Mouse (Mus musculus) right cerebral cortex, adult 18-20 months (tissue): ENCODE results near the gene Tmem259.

Source experiments
- DNase-seq: peaks from one replicate; pipeline ENCODE4 v3.0.0; 2022; ENCODE audit warnings: mixed read lengths

Gene Tmem259

DNA sequence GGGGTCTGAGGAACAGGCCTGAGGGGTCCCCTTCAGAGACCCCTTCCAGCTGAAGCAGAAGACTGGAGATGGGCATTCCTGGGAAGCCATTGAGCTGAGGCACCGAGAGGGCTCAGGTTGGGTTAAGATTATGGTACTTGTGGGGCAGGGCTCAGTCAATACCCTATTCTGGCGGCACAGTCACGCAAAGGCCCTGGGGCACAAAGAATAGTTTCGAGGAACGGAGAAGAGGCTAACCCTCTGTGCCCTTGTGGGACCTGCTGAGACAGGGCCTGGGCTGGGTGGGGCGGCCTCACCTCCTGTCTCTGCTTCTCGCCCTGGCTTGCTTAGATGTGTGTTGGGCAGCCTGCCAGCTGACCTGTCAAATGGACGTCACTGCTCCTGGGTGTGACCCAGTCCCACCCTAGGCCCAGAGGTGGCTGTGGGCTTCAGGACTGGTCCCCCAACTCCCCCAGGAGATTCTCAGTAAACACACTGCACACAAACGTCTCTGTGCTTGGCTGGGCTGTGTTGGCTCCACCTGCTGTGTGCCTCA is 50.9 kb downstream of the Tmem259 start:
- DNase-seq = no peak

DNA sequence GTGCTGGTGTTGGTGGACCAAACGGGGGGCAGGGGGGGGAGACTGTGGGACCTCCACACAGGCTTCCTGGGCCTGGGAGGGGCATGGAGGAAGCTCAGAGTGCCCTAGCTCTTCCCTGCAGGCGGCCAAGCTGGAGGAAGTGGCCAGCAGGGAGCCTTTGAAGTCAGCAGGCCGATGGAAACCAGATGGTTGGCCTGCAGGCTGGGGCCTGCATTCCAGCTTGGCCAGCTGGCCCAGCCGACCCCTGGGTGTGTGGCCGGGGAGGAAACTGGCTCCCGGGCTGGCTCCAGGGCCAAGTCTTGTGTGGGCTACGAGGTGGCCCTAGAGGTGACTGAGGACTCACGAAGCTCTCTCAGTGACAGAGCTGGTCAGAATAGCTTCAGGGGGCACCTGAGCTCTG is 51.4 kb downstream of the Tmem259 start:
- peak; percentile 46 for DNase-seq

DNA sequence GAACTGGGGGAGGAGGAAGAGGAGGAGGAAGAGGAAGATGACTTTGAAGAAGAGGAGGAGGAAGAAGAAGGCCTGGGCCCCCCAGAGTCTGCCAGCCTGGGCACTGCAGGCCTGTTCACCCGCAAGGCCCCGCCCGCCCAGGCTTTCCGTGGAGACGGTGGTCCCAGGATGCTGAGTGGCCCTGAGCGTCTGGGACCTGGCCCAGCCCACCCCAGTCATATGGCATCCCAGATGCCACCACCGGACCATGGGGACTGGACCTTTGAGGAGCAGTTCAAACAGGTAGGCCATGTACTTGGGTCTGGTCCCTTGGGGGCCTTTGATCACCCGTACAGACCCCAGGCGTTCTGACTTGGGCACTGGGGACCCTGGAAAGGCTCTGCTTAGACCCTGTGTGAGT is 52.3 kb downstream of the Tmem259 start:
- no peak for DNase-seq

DNA sequence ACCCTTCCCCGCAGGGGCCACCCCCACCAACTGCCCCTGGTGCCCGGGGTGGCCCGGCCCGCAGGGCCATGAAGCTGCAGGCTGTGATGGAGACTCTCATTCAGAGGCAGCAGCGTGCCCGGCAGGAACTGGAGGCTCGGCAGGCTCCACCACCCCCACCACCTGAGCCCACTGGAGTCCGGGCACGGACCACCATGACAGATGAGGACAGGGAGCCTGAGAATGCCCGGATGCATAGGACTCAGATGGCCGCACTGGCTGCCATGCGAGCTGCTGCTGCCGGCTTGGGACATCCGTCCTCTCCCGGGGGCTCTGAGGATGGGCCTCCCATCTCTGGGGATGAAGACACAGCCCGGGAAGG is 53.3 kb downstream of the Tmem259 start:
- DNase-seq = no peak

DNA sequence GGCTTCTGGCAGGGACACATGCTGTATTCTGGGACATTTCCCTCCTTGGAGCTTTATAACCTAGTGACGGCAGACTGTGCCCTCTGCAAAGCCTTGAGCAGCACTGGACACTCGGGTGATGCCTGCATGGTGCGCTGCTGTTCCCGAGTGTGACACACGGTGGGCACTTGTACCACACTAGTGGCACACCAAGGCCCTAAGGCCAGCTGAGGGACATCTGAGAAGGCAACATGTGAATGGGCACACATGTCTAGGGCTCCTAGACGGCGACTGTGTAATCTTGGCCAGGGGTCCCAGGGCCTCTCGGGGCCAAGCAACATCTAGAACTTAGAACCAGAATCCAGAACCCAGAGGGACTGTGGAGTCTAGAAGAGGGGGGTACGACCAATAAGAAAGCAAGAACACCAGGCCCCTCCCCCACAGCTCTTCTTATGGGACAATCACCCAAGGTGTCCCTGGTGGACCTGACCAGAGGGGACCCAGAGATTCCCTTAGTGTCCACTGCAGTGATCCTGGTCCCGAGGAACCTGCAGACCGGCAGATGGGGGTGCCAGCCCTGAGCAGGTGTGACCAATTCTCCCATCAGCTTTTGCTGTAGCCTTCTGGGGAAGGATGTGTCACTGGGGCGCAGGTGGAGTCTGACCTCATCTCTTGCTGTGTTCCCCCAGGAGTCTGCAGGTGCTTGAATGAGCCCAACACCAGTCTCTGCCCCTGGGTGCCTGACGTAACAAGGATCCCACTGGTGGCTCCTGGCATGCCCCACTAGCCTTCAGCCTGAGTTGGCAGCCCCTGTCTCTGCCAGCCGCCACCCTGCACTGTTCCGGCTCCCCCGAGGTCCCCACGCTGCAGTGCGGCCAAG is 53.9 kb downstream of the Tmem259 start:
- DNase-seq = no peak

DNA sequence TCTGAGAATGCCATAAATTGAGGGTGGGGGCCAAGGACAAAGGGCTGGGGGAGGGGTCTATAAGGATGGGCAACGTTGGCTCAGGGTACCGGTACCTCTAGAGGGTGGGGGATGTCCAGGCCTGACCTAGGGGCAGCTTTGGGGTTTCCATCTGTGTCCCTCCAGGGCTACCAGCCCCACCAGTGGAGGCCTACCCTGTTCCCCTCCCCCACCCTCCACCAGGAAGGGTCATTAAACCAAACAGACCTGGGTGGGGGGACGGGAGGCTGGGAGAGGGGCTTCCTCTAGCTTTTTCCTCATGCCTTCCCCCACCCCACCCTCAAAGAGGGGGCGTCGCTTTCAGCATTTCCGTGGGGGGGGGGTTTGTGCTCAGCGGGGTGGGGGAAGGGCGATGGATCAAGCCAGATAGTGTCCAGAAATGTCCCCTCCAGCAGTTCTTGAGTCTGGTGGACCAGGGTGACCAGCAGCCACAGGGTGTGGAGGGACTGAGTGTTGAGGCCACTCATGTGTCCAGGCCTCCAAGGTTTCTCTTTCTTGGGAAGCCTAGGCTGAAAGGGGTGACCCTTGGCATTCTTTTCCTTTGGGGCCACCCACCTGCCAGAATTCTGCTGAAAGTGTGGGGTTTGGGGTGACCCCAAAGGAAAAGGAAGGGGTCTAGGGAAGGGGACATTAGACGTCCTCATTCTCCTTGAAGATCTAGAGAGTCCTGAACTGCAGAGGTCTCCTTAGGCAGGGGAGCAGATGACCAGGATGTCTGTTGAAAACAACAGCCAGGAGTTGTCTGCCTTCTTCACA is 55.0 kb downstream of the Tmem259 start:
- no peak for DNase-seq

DNA sequence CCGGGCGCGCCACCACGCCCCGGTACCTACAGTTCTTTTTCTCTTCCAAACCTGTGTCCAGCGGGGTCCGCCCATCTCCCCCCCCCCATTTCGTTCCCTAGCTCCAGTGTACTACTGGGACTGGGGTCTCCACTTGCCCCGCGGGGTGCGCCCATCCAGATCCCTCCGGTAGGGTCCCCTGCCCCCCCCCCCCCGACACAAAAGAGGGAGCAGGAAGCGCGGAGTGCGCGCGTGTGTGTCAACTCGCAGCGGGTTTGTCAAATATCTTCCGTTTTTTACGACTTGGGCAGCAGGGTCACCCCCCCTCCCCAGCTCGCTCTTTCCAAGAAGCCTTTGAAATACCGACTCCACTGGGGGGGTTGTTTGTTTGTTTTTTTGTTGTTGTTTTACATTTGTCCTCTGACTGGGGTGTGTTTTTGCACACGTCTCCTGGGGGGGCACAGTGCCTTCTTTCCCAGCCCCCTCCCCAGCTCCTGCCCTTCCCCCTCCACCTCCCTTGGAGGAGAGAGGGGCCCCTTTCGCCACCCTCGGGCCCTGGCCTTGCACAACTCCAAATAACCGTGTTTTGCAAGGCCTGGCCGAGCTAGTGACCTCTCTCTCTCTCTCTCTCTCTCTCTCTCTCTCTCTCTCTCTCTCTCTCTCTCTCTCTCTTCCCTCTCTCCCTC is 56.0 kb downstream of the Tmem259 start:
- DNase-seq = no peak

DNA sequence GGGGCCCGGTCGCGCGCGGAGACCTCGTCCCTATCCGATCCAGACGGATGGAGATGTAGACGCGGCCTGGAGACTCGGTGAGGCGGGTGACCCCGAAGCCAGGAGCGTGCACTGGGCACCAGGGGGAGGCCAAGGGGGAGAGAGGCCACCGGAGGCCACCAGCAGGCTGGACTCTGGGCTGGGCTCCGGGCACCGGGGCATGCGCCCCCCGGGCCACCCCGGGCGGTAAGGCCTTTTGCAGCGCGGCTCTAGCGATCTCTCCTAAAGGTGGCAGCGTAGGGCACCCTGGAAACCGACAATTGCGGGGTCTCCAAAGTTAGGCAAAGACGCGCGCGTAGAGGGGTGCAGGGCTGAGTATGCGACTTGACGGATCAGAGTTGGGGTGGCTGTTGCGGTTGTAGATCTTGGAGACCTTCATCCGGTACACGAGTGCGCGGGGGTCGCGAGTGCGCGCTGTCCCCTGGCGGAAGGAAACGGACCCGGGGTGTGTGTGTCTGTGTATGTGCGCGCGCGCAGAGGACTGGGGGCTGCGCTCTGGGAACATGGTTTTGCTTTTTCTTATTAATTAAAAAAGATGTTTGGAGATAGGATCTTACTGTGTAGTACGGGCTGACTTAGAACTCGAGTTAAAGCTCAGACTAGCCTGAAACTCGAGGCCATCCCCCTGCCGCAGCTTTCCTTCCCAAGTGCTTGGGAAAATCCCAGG is 56.7 kb downstream of the Tmem259 start:
- DNase-seq = peak; percentile 57

DNA sequence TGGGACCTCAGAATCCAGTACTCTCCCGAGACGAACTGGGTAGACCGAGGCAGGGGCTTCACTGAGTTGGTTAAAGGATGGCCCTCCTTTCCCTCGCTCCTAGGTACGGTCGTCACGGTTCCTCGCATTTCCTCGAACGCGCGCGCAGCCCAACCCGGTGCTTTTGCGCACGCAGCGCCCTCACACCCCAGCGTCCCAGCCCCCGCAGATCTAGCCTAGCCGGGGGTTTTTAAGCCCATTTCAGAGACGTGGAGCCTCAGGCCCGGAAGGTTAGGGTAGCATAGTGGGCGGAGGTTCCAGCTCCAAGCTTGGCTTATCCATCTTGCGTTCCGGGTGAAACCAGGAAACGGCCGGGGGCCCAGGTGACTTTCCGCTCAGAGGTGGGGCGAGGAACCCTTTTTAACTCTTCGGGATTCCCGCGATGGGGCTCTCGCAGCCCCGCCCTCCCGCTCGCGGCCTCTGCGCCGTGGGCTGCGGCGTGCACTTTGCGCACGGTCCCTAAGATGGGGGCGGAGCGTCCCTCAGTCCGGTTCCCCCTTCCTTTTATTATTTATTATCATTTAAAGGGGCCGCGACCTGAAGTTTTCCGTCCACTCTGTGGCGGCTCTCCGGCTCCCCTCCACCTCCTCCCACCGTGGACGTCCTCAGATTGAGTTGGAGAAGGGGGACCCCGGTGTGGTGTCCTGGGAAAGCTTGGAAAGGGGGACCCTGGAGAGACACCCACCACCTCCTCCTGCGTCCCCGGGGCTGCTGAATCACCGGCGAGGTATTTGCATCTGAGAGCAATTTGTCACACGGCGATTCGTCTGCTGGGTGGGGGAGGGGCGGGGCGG is 57.4 kb downstream of the Tmem259 start, which contains the start of gene Arid3a:
Arid3a (plus strand) TSS at position 553 of the 833 bp plus-strand sequence.
- peak; percentile 91 for DNase-seq

DNA sequence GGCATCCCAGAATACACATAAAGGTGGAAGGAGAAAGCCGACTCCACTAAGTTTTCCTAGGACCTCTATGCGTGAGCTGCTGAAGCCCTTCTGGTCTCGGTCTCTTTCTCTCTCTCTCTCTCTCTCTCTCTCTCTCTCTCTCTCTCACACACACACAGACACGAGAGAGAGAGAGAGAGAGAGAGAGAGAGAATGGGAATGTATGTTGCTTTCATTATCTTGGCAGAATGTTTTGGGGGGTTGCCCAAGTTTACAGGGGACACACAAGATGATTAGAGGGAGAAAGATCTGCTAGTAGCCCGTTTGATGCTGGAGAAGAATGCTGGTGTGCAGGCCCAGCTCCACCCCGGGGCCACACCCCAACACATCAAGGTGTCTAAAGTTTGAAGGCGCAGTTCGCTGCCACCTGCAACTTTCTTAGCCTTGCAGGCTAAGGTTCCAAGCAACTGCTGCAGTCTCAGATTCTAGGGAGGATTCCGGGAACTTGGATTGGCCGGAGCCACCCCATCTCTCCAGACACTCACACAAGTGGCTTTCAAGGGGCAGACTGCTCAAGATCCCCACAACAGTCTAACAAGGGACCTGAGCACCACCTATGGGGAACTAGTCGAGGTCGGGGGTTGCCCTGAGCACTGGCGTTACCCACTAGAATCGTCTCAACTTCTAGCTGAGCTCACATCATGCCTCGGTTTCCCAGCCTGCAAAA is 58.2 kb downstream of the Tmem259 start:
- no peak for DNase-seq

DNA sequence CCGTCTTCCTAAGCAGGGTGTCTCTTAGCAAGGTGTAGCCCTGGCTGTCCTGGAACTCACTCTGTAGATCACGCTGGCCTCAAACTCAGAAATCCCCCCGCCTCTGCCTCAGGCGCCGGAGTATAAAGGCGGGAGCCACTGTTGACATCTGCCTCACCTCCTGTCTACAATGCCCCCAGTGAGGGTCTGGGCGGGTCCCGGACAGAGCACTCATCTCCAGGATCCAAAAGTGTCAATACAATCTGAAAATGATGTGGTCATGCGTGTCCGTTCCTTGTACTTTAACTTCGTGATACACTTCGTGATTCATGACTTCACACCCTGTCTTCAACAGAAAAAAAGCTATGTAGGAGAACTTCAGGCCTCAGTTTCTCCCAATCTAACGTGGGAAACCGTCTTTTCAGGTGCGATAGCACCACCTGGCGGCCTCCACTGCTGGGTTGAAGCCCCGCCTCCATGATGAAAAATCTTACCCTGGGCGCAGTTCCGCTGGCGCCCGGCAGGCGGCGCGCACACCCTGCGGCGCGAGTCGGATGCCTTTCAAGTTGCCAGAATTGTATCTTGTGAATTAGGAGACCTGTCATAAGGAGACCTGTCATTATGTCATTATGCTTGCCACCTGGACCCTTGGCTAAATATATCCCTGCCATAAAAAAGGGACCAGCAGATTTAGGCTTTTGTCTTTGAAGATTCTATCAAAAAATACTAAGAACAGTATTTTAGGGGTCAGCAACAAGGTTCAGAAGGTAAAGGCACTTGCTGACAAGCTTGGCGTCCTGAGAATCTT is 58.9 kb downstream of the Tmem259 start:
- DNase-seq = peak; percentile 91
